Mouse (Mus musculus): ENCODE data around the gene Yipf3. TPM values are rescaled to one million over a fixed set of nuclear protein-coding genes. Genes with fewer than 3 reads are reported as not detected.

The Yipf3 gene
- total RNA-seq, 2 experiments from 2014 or later, result 60.4 to 72.2 TPM

GRCm38 (mm10) chr17:46278011-46278765 is 30.3 kb downstream of the Yipf3 start:
- ATAC-seq (replicated peaks; ENCODE audit: poor library complexity, severe bottlenecking), result no peak

- peak; percentile 90 for ATAC-seq (replicated peaks; ENCODE audit: poor library complexity, severe bottlenecking)
Measured at GRCm38 (mm10) chr17:46282483-46283123, 34.7 kb downstream of the Yipf3 start, which contains the start of gene Tjap1. TSS of gene Tjap1 (minus strand) at chr17:46283026.

- ATAC-seq (replicated peaks; ENCODE audit: poor library complexity, severe bottlenecking), result 0 out of 2 replicates have a peak, but pooled peaks have one; percentile 10
Measured at GRCm38 (mm10) chr17:46283140-46283539, 35.3 kb downstream of the Yipf3 start.

GRCm38 (mm10) chr17:46283911-46284310 is 36.0 kb downstream of the Yipf3 start:
- ATAC-seq (replicated peaks; ENCODE audit: poor library complexity, severe bottlenecking), result no peak

- no peak for ATAC-seq (replicated peaks; ENCODE audit: poor library complexity, severe bottlenecking)
Measured at GRCm38 (mm10) chr17:46284653-46285052, 36.8 kb downstream of the Yipf3 start.

- ATAC-seq (replicated peaks; ENCODE audit: poor library complexity, severe bottlenecking), result no peak
Measured at GRCm38 (mm10) chr17:46285407-46285806, 37.5 kb downstream of the Yipf3 start.

GRCm38 (mm10) chr17:46287678-46288095 is 39.8 kb downstream of the Yipf3 start:
- peak; percentile 59 for ATAC-seq (replicated peaks; ENCODE audit: poor library complexity, severe bottlenecking)

GRCm38 (mm10) chr17:46296601-46297000 is 48.7 kb downstream of the Yipf3 start:
- 0 out of 2 replicates have a peak, but pooled peaks have one; percentile 9 for ATAC-seq (replicated peaks; ENCODE audit: poor library complexity, severe bottlenecking)

- ATAC-seq (replicated peaks; ENCODE audit: poor library complexity, severe bottlenecking), result no peak
Measured at GRCm38 (mm10) chr17:46297028-46297363, 49.1 kb downstream of the Yipf3 start.

- 0 out of 2 replicates have a peak, but pooled peaks have one; percentile 12 for ATAC-seq (replicated peaks; ENCODE audit: poor library complexity, severe bottlenecking)
Measured at GRCm38 (mm10) chr17:46297364-46298219, 49.7 kb downstream of the Yipf3 start, which contains the start of gene Dlk2. TSS of gene Dlk2 (plus strand) at chr17:46297421.

- peak; percentile 83 for ATAC-seq (replicated peaks; ENCODE audit: poor library complexity, severe bottlenecking)
Measured at GRCm38 (mm10) chr17:46298220-46298913, 50.5 kb downstream of the Yipf3 start.

GRCm38 (mm10) chr17:46301892-46302291 is 54.0 kb downstream of the Yipf3 start:
- peak; percentile 56 for ATAC-seq (replicated peaks; ENCODE audit: poor library complexity, severe bottlenecking)

Other genes starting within 250 kb of the Yipf3 start
- 21.2 and 28.6 TPM in 2 replicates for gene Vegfa, start 215.7 kb upstream of the Yipf3 start, total RNA-seq (2014; fragmentation: Nextera tagmentation)
- 34.3 and 41.4 TPM in 2 replicates for gene Vegfa, start 215.7 kb upstream of the Yipf3 start, total RNA-seq (2017)
- 70.4 and 96.2 TPM in 2 replicates for gene Mrps18a, start 137.1 kb upstream of the Yipf3 start, total RNA-seq (2014; fragmentation: Nextera tagmentation)
- 47.9 and 53.2 TPM in 2 replicates for gene Mrps18a, start 137.1 kb upstream of the Yipf3 start, total RNA-seq (2017)
- gene Rsph9, start 103.9 kb upstream of the Yipf3 start, total RNA-seq (2014; fragmentation: Nextera tagmentation), result not detected in 2 replicates
- gene Rsph9, start 103.9 kb upstream of the Yipf3 start, total RNA-seq (2017), result not detected in 2 replicates
- 14.8 and 18.6 TPM in 2 replicates for gene Mad2l1bp, start 94.5 kb upstream of the Yipf3 start, total RNA-seq (2014; fragmentation: Nextera tagmentation)
- gene Mad2l1bp, start 94.5 kb upstream of the Yipf3 start, total RNA-seq (2017), result 2.9 and 8.1 TPM in 2 replicates
- 46.6 and 49.2 TPM in 2 replicates for gene Gtpbp2, start 87.0 kb upstream of the Yipf3 start, total RNA-seq (2014; fragmentation: Nextera tagmentation)
- gene Gtpbp2, start 87.0 kb upstream of the Yipf3 start, total RNA-seq (2017), result 28.7 and 58.6 TPM in 2 replicates
- gene Polh, start 45.4 kb upstream of the Yipf3 start, total RNA-seq (2014; fragmentation: Nextera tagmentation), result 15.3 and 18.2 TPM in 2 replicates
- 26.0 and 26.7 TPM in 2 replicates for gene Polh, start 45.4 kb upstream of the Yipf3 start, total RNA-seq (2017)
- gene Xpo5, start 45.3 kb upstream of the Yipf3 start, total RNA-seq (2014; fragmentation: Nextera tagmentation), result 64.5 and 70.0 TPM in 2 replicates
- 58.1 and 67.1 TPM in 2 replicates for gene Xpo5, start 45.3 kb upstream of the Yipf3 start, total RNA-seq (2017)
- 86.8 and 97.0 TPM in 2 replicates for gene Polr1c, start within 50 bp of the Yipf3 start, total RNA-seq (2014; fragmentation: Nextera tagmentation)
- 40.4 and 65.2 TPM in 2 replicates for gene Polr1c, start within 50 bp of the Yipf3 start, total RNA-seq (2017)
- gene Lrrc73, start 5.5 kb downstream of the Yipf3 start, total RNA-seq (2014; fragmentation: Nextera tagmentation), result 1.8 and 3.5 TPM in 2 replicates
- gene Lrrc73, start 5.5 kb downstream of the Yipf3 start, total RNA-seq (2017), result not detected in 2 replicates
- 19.4 and 37.8 TPM in 2 replicates for gene Tjap1, start 34.9 kb downstream of the Yipf3 start, total RNA-seq (2014; fragmentation: Nextera tagmentation)
- gene Tjap1, start 34.9 kb downstream of the Yipf3 start, total RNA-seq (2017), result 3.5 and 15.6 TPM in 2 replicates
- 1.3 TPM in 1 of 2 replicates, not detected in the other for gene Dlk2, start 49.3 kb downstream of the Yipf3 start, total RNA-seq (2014; fragmentation: Nextera tagmentation)
- not detected in 2 replicates for gene Dlk2, start 49.3 kb downstream of the Yipf3 start, total RNA-seq (2017)
- gene Abcc10, start 80.3 kb downstream of the Yipf3 start, total RNA-seq (2014; fragmentation: Nextera tagmentation), result 2.1 and 4.1 TPM in 2 replicates
- 0.95 and 1.0 TPM in 2 replicates for gene Abcc10, start 80.3 kb downstream of the Yipf3 start, total RNA-seq (2017)
- 8.0 and 9.8 TPM in 2 replicates for gene Zfp318, start 135.7 kb downstream of the Yipf3 start, total RNA-seq (2014; fragmentation: Nextera tagmentation)
- gene Zfp318, start 135.7 kb downstream of the Yipf3 start, total RNA-seq (2017), result 5.6 and 13.8 TPM in 2 replicates
- gene Crip3, start 180.8 kb downstream of the Yipf3 start, total RNA-seq (2014; fragmentation: Nextera tagmentation), result not detected in 2 replicates
- not detected in 2 replicates for gene Crip3, start 180.8 kb downstream of the Yipf3 start, total RNA-seq (2017)
- gene Slc22a7, start 190.4 kb downstream of the Yipf3 start, total RNA-seq (2014; fragmentation: Nextera tagmentation), result not detected in 2 replicates
- not detected in 2 replicates for gene Slc22a7, start 190.4 kb downstream of the Yipf3 start, total RNA-seq (2017)
- 0.09 TPM in 1 of 2 replicates, not detected in the other for gene Ttbk1, start 239.6 kb downstream of the Yipf3 start, total RNA-seq (2014; fragmentation: Nextera tagmentation)
- not detected in 2 replicates for gene Ttbk1, start 239.6 kb downstream of the Yipf3 start, total RNA-seq (2017)
- 33.1 and 50.1 TPM in 2 replicates for gene Dnph1, start 248.6 kb downstream of the Yipf3 start, total RNA-seq (2014; fragmentation: Nextera tagmentation)
- 18.8 and 25.8 TPM in 2 replicates for gene Dnph1, start 248.6 kb downstream of the Yipf3 start, total RNA-seq (2017)